Mouse (Mus musculus) embryo, embryonic 10 days (tissue): ENCODE data around the gene Pde12.
A peak's percentile ranks its signal among the peaks of the same experiment; 100 is the strongest.

ENCODE experiments used
- DNase-seq: peaks from one replicate; pipeline ENCODE4 v3.0.0-alpha.2; 2015; ENCODE audit warnings: low spot score

Gene Pde12

GRCm38 (mm10) chr14:26643006-26643624 lies 26.6 kb downstream of the Pde12 start:
- no peak for DNase-seq

GRCm38 (mm10) chr14:26639961-26640360 lies 29.7 kb downstream of the Pde12 start:
- DNase-seq = no peak

- DNase-seq = no peak
These were observed 30.4 kb downstream of the Pde12 start for GRCm38 (mm10) chr14:26639251-26639650.

GRCm38 (mm10) chr14:26638708-26639084 lies 31.0 kb downstream of the Pde12 start:
- peak; percentile 77 for DNase-seq

GRCm38 (mm10) chr14:26637851-26638707 lies 31.6 kb downstream of the Pde12 start, which contains the start of gene Arf4:
Gene Arf4 (plus strand): TSS chr14:26638074.
- DNase-seq = peak; percentile 99

GRCm38 (mm10) chr14:26637025-26637850 lies 32.4 kb downstream of the Pde12 start:
- no peak for DNase-seq

- no peak for DNase-seq
These were observed 43.0 kb downstream of the Pde12 start for GRCm38 (mm10) chr14:26626605-26627140.

GRCm38 (mm10) chr14:26625301-26625700 lies 44.4 kb downstream of the Pde12 start:
- DNase-seq = no peak

GRCm38 (mm10) chr14:26610689-26611088 lies 59.0 kb downstream of the Pde12 start:
- no peak for DNase-seq
